Mouse (Mus musculus): ENCODE results near the gene Zfp423. TPM values are rescaled to one million over a fixed set of nuclear protein-coding genes. Genes with fewer than 3 reads are reported as not detected.
"Not testable (repeated sequence)": the region's sequence is repeated elsewhere in the genome, so short reads cannot be mapped to it uniquely, and the experiment has no call there.

Gene Zfp423
- polyA plus RNA-seq, 1 experiment: not detected

- Histone ChIP-seq H3K4me1 (ENCODE audit: control insufficient read depth, insufficient read depth, low read length) (0 out of 2 replicates have a peak, but pooled peaks cover 3% of the 10 kb centered on the region), H3K27ac (ENCODE audit: insufficient read depth, low read depth, low read length) (no peak overlapping the region), H3K4me3 (ENCODE audit: insufficient read depth, low read depth, low read length) (no peak overlapping the region)
- 79% methylated on average over 6 of the region's 6 CpGs for WGBS
- no peak for TF ChIP-seq POLR2A (IDR thresholded peaks at IDR 0.05; ENCODE audit: insufficient read depth, low read depth, low read length)
These were observed 111.6 kb downstream of the Zfp423 start for GRCm38 (mm10) chr8:87847796-87848195.

GRCm38 (mm10) chr8:87842096-87842495, 117.3 kb downstream of the Zfp423 start:
- not testable (repeated sequence) for H3K27ac ChIP-seq (ENCODE audit: insufficient read depth, low read depth, low read length); H3K4me3 ChIP-seq (ENCODE audit: insufficient read depth, low read depth, low read length); H3K4me1 ChIP-seq (ENCODE audit: control insufficient read depth, insufficient read depth, low read length)
- WGBS: 86% methylated on average over 11 of the region's 11 CpGs

GRCm38 (mm10) chr8:87837266-87837665, 122.1 kb downstream of the Zfp423 start:
- H3K4me1 ChIP-seq (ENCODE audit: control insufficient read depth, insufficient read depth, low read length): peaks cover 37% of the 10 kb centered on the region
- no peak overlapping the region for H3K4me3 ChIP-seq (ENCODE audit: insufficient read depth, low read depth, low read length)
- H3K27ac ChIP-seq (ENCODE audit: insufficient read depth, low read depth, low read length): no peak overlapping the region
- TF ChIP-seq CTCF (IDR thresholded peaks at IDR 0.05; ENCODE audit: insufficient read depth, low read depth, low read length): no peak
- no peak for TF ChIP-seq POLR2A (IDR thresholded peaks at IDR 0.05; ENCODE audit: insufficient read depth, low read depth, low read length)
- WGBS: 45% methylated on average over 6 of the region's 6 CpGs

GRCm38 (mm10) chr8:87836866-87837265, 122.5 kb downstream of the Zfp423 start:
- Histone ChIP-seq H3K4me1 (ENCODE audit: control insufficient read depth, insufficient read depth, low read length) (peaks cover 37% of the 10 kb centered on the region), H3K4me3 (ENCODE audit: insufficient read depth, low read depth, low read length) (no peak overlapping the region), H3K27ac (ENCODE audit: insufficient read depth, low read depth, low read length) (no peak overlapping the region)
- TF ChIP-seq CTCF (IDR thresholded peaks at IDR 0.05; ENCODE audit: insufficient read depth, low read depth, low read length): no peak
- no peak for TF ChIP-seq POLR2A (IDR thresholded peaks at IDR 0.05; ENCODE audit: insufficient read depth, low read depth, low read length)
- WGBS: 16% methylated on average over 16 of the region's 16 CpGs

- Histone ChIP-seq H3K4me1 (ENCODE audit: control insufficient read depth, insufficient read depth, low read length) (peaks cover 37% of the 10 kb centered on the region), H3K27ac (ENCODE audit: insufficient read depth, low read depth, low read length) (no peak overlapping the region), H3K4me3 (ENCODE audit: insufficient read depth, low read depth, low read length) (no peak overlapping the region)
- TF ChIP-seq POLR2A (IDR thresholded peaks at IDR 0.05; ENCODE audit: insufficient read depth, low read depth, low read length) (no peak), CTCF (IDR thresholded peaks at IDR 0.05; ENCODE audit: insufficient read depth, low read depth, low read length) (no peak)
- 48% methylated on average over 7 of the region's 7 CpGs for WGBS
These were observed 123.5 kb downstream of the Zfp423 start for GRCm38 (mm10) chr8:87835924-87836323.

- Histone ChIP-seq H3K27ac (ENCODE audit: insufficient read depth, low read depth, low read length) (no peak overlapping the region), H3K4me1 (ENCODE audit: control insufficient read depth, insufficient read depth, low read length) (peaks cover 37% of the 10 kb centered on the region), H3K4me3 (ENCODE audit: insufficient read depth, low read depth, low read length) (no peak overlapping the region)
- TF ChIP-seq CTCF (IDR thresholded peaks at IDR 0.05; ENCODE audit: insufficient read depth, low read depth, low read length) (no peak), POLR2A (IDR thresholded peaks at IDR 0.05; ENCODE audit: insufficient read depth, low read depth, low read length) (no peak)
- WGBS: 36% methylated on average over 11 of the region's 11 CpGs
These were observed 124.0 kb downstream of the Zfp423 start for GRCm38 (mm10) chr8:87835411-87835821.

- H3K4me1 ChIP-seq (ENCODE audit: control insufficient read depth, insufficient read depth, low read length): peaks cover 37% of the 10 kb centered on the region
- no peak overlapping the region for H3K4me3 ChIP-seq (ENCODE audit: insufficient read depth, low read depth, low read length)
- H3K27ac ChIP-seq (ENCODE audit: insufficient read depth, low read depth, low read length): no peak overlapping the region
- WGBS: 60% methylated on average over 5 of the region's 5 CpGs
- TF ChIP-seq POLR2A (IDR thresholded peaks at IDR 0.05; ENCODE audit: insufficient read depth, low read depth, low read length): no peak
- TF ChIP-seq CTCF (IDR thresholded peaks at IDR 0.05; ENCODE audit: insufficient read depth, low read depth, low read length): no peak
These were observed 124.7 kb downstream of the Zfp423 start for GRCm38 (mm10) chr8:87834656-87835055.

GRCm38 (mm10) chr8:87833841-87834620, 125.4 kb downstream of the Zfp423 start:
- TF ChIP-seq CTCF (IDR thresholded peaks at IDR 0.05; ENCODE audit: insufficient read depth, low read depth, low read length) (no peak), POLR2A (IDR thresholded peaks at IDR 0.05; ENCODE audit: insufficient read depth, low read depth, low read length) (no peak)
- WGBS: 44% methylated on average over 12 of the region's 12 CpGs
- peaks cover 37% of the 10 kb centered on the region for H3K4me1 ChIP-seq (ENCODE audit: control insufficient read depth, insufficient read depth, low read length)

GRCm38 (mm10) chr8:87833339-87833738, 126.1 kb downstream of the Zfp423 start:
- Histone ChIP-seq H3K27ac (ENCODE audit: insufficient read depth, low read depth, low read length) (no peak overlapping the region), H3K4me3 (ENCODE audit: insufficient read depth, low read depth, low read length) (no peak overlapping the region), H3K4me1 (ENCODE audit: control insufficient read depth, insufficient read depth, low read length) (peaks cover 37% of the 10 kb centered on the region)
- 75% methylated on average over 13 of the region's 13 CpGs for WGBS
- TF ChIP-seq CTCF (IDR thresholded peaks at IDR 0.05; ENCODE audit: insufficient read depth, low read depth, low read length): no peak

More at GRCm38 (mm10) chr8:87833841-87834620, 125.4 kb downstream of the Zfp423 start:
- Histone ChIP-seq H3K27ac (ENCODE audit: insufficient read depth, low read depth, low read length) (no peak overlapping the region), H3K4me3 (ENCODE audit: insufficient read depth, low read depth, low read length) (no peak overlapping the region)
